Mouse (Mus musculus) heart, postnatal 25 days (tissue): ENCODE results near the gene Cyp17a1. TPM values are rescaled to one million over a fixed set of nuclear protein-coding genes. Genes with fewer than 3 reads are reported as not detected.

ENCODE experiments used
- DNase-seq: peaks from one replicate; pipeline ENCODE4 v3.0.0; 2022; ENCODE audit warnings: low spot score
- intact Hi-C: fragments of 180-260 bp; cut with DNase I; formaldehyde crosslinking; loops from one replicate; pipeline ENCODE4 v1.15.1; 2025
- total RNA-seq, 2 experiments: library from RNA; stranded (reverse); gene quantifications; 2 replicates each; pipeline ENCODE4 v1.2.3; 2021

Gene Cyp17a1
- not detected for total RNA-seq

DNA sequence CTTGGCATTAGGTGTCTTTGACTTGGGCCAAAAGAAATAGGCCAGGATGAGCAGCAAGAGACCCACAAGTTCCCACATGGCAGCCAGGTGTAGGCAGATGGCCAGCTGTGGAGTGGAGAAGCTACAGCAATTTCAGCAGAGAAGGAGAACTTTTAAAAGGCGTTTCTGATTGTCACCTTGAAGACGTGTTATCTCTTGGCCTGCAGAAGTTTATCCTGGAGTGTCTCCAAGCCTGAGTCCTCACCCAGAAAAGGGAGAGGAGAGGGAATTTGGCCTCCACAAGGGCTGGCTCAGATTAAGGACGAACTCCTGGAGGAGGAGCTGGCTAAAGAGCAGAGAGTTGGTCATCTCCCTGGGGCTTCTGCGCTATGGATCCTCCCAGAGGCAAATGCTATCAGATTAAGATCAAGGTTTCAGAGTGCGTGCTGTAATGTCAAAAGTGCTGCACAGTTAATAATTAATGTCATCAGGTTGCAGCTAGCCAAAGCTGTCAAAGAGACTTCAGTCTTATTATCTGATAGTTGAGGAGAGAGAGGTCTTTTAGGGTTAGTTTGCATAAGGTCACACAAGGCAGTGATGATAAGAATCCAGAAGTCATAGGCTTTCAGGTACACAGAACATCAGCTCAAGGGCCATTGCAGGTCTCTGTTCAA lies at the start of gene Cyp17a1:
TSS of gene Cyp17a1 (minus strand) at position 407 of the 653 bp plus-strand sequence.
- intact Hi-C loops: loop anchor here (10.0 kb wide), 1 partner anchor 322 kb away; no protein-coding TSS in a partner anchor
- DNase-seq: no peak

DNA sequence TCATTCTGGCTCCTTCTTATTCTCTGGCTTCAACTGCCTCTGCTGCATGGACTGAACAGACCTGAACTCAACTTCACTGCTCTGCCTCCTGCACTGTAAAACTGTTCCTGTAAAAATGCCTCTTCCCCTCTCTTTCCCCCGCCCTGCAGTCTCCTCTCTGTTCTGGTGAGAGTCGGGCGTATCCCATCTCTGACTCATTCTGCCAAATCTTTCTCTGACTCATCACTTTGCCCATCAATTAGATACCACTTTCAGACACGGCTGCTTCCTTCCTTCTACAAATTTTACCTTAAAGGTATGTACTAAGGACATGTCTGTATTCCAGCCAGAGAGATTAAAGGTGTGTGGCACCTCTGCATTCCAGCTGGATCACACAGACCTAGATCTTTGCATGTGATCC lies 45.2 kb upstream of the Cyp17a1 start:
- intact Hi-C loops: no loop called here
- no peak for DNase-seq

DNA sequence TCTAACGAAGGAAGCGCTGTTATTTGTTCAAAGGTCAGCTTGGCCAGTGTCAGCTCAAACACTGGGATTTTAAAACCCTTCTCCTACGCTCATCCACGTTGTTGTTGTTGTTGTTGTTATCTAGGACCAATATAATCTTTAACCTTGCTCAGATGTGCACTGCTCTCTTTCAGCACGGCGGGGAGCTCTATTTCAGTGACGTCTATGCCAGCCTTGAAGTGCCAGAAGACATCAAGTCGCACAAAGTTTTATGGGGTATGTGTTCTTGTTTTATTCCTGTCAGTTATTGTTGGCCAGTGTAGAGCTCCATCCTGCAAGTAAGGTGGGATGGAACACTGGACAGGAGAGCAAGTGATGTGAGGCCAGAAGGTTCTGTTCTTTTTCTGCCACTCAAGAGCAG lies 42.0 kb upstream of the Cyp17a1 start:
- intact Hi-C loops: no loop called here
- no peak for DNase-seq

DNA sequence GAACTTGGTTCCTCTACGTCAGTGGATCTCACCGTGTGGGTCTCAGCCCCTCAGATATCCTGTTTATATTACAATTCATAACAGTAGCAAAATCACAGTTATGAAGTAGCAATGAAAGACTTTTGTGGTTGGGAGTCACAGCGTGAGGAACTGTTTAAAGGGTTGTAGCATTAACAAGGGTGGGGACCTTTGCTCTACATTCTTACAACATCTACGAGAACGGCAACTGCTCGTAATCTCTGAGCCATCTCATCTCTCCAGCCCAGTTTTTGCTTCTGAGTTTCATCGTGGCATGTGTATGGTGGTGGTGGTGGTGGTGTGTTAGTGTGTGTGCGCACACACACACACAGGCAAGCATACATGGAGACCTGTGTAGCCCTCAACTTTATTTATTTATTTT lies 41.3 kb upstream of the Cyp17a1 start:
- DNase-seq: no peak
- intact Hi-C loops: no loop called here

DNA sequence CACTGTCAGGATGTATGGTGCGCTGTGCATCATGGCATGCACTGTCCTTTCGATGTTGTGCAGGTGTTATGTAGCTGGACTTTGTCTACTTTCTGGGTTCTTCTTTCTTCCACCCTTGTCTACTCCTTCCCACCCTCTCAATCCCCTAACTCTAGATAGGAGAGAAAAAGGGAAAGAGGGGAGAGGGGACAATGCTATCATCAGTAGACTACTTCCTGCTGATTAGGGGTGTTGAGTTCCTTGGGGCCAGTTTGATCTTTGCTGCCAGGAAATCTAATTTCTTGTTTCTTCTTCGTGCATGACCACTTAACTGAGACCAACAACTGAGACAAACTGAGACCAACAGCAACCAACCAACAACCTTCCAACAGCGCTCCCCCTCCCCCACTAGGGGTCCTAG lies 37.6 kb upstream of the Cyp17a1 start:
- no peak for DNase-seq
- intact Hi-C loops: no loop called here

DNA sequence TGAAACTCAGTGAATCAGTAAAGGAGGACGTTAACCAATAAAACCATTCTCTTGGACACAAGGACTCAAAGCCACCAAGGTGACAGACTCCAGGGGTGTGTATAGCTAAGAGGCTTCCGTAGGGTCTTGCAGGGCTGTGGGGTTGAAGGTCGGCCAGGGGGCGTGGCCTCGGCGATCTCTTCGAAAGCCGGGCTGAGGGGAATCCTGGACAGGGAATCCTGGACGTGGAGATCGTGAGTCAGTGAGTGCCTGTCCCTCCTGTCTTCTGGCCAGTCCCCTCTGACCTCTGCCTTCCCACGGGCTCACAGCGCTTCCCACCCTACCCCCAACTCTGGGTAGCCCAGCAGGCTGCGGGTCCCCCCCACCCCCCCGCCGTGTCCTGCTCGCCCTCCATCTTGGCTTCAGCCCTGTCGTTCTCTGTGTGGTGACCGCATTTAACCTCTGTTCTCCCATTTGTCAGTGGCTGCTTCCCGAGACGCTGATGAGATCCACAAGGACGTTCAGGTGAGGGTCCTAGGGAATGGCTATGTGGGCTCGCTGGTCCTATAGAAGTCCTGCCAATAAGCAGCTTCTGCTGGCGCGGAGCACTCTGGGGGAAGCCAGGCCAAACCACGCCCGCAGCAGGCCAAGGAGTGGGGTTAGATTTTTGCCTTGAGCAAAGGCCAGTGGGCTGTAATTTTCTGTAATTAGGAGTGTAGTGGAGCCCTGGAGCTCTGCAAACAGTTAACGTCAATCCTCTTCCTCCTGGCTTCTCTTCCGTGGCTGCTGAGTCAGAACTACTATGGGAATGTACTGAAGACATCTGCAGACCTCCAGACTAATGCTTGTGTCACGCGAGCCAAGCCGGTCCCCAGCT lies 34.6 kb upstream of the Cyp17a1 start, which contains the start of gene As3mt:
TSS of gene As3mt (plus strand) at position 163 of the 856 bp plus-strand sequence.
- intact Hi-C loops: loop anchor here (2.0 kb wide), 1 partner anchor 17 kb away; no protein-coding TSS in a partner anchor
- peak; percentile 61 for DNase-seq

DNA sequence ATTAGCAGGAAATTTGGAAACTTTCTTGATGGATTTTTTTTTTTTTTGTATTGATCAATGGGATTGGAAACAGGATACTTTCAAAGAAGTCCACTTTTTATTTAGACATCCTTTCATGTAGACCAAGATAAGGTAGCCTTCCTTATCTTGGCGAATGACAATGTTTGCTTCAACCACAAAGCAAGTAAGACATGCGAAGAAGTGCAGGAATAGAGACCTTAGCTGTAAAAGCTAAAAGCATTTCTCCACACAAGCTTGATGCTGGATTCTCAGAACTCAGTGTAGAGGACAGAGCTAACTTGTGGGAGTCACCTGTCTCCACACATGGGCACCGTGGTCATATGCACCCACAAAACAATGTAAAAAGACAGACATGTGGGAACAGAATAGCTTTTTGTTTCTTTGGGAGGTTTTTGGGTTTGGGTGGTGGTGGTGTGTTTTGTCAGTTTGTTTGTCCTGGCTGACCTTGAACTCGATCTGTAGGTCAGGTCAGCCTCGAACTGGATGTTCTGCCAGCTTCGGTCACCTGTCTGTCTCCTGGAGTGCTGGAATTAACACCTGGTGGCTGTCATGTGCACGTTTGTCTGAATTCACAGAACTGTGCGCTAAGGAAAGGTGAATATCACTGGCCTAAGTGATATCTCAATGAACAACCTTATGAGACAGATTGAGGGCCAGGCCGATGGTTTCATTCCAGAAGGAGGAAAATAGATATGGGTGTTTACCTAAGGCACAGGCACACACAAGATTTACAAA lies 33.7 kb upstream of the Cyp17a1 start:
- intact Hi-C loops: loop anchor here (2.0 kb wide), 1 partner anchor 16 kb away; no protein-coding TSS in a partner anchor
- no peak for DNase-seq

DNA sequence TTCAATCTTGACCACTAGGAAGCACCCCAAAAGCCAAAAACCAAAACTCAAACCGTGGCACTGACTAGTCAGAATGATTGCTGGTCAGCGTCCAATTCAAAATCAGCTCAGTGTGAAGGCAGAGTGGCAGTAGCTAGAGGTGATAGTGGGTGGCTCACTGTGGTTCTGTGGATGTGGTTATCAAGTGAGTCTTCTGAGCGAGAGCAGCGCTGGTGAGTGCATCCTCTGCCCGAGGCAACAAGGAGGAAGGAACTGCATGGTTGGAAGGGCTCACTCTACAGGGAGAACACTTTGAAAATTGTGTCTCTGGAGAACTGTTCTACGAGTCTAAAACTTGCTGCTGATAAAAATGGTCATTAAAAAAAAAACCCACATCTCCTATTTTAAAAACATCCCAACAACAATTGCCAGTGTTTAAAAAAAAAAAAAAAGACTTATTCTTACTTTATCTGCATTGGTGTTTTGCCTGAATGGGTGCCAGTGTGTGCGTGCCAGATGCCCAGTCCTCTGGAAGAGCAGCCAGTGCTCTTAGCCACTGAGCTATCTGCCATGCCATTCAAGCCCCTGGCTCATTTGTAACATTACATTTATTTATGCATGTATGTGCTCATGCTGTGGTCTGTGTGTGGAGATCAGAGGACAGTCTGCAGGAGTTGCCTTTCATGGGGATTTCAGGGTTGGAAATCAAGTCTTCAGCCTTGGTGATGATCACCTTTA lies 33.0 kb upstream of the Cyp17a1 start:
- DNase-seq: no peak
- intact Hi-C loops: loop anchor here (2.0 kb wide), 1 partner anchor 15 kb away; no protein-coding TSS in a partner anchor

DNA sequence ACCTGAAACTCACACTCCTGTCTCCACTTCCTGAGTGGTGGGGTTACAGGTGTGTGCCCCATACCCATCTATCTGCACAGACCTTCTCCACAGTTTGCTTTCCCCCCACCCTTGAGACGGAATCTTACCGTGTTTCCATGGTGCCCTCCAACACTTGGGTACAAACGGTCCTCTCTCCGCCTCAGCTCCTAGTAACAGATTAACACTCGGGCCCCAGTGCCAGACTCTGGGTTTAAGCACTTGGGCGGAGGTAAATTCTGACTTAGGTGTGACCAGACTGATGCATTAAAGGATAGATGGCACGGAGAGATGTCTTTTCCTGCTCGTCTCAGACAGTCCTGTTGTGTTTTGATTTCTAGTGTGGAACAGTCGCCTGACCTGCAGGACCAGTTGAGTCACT lies 28.2 kb upstream of the Cyp17a1 start:
- intact Hi-C loops: no loop called here
- no peak for DNase-seq

DNA sequence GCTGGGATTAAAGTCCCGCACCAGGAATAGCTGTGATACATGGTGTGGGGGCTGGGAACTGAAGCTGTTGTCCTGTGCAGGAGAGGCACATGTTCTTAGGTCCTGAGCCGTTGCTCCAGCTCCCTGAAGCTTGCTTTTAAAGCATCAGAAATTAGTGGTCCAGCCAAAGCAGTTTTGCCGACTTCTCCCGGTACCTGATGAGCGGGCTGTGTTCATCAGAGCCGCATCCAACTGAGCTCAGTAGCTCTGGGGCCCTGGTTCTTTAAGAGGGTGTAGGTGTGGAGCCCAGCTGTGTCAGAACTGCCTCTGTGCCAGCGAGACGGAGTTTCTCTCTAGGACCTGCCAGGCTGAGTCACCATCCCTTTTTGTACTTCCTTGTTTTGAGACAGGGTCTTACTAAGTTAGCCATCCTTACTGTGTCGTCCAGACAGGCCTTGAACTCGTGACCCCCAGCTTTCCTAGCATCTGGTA lies 26.1 kb upstream of the Cyp17a1 start:
- no peak for DNase-seq
- intact Hi-C loops: no loop called here

DNA sequence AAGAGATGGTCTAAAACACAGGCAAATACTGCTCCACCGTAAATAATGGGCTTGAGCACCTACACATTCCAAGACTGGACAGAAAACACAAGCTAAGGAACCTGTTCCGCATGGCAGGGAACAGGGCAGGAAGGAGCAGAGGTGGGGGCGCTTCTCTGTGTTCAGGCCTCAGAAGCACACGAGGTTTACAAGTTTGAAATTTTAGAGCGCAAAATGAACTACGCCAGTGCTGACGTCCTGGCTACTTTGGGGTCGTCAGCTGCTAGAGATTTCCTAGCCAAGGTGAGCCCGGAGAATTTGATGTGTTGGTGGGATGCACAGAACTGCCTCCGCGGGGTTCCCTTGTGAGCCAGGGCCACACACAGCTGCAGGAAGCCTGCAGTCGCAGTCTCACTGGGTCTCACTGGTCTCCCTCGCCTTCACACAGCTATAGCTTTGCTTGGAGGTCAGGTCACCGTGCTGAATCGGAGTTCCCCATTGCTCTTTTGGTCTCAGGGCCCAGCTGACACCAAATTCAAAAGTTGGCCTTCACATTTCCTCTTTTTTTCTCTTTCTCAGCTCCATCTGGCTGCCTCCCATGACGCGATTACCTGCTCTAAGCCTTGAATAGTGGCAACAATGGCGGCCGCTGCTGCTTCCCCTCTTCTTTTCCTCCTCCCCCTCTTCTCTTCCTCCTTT lies 25.0 kb upstream of the Cyp17a1 start:
- intact Hi-C loops: no loop called here

DNA sequence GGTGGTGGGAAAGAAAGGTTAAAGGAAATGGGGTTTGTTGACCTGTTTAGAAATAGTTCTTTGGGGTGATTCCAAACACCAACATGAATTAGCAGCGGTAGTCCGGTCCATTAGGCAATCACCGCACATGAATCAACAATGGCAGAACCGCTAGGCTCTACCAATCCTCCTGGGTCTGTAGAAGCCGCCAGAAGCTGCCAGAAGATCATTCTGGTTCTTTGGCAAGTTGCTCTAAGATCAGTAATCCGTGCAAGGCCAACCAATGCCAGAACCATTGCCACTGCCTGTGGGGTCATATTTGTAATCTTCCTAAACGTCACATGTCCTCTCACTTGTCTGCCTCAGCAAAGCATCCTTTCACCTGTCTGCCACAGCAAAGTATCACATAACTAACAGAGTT lies 24.0 kb upstream of the Cyp17a1 start:
- no peak for DNase-seq
- intact Hi-C loops: no loop called here

More for the DNA sequence above, 25.0 kb upstream of the Cyp17a1 start:
- no peak for DNase-seq

DNA sequence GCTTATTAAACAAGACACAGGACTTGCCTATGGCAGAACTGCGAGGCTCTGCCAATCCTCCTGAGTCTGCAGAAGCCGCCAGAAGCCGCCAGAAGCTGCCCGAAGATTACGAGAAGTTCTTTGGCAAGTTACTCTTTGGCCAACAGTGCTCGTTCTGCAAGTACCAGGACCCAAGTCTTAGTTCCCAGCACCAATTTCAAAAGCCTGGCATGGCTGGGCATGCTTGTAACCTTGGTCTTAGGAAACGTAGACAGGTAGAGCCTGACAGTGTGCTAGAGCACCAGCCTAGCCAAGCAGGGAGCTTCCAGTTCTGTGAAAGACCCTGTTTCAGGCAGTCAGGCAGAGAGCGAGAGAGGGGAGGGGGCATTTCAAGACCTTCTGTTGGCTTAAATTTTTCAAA lies 23.5 kb upstream of the Cyp17a1 start:
- intact Hi-C loops: no loop called here
- no peak for DNase-seq

DNA sequence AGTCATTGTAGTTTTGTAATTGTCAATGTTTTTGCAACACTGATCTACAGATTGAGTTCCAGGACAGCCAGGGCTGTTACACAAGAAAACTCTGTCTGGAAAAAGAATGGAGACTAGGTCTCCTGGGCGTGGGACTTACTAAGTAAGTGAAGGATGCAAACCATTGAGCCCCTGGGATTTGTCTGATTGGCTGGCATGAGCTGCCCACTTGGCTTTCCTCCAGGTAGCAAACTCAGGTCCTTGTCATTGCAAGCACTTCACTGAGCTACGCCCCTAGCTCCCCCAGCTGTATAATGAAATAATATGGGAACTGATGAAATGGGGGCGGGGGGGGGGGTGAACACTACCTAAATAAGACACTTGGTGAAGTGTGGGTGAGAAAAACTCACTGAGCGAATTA lies 20.2 kb upstream of the Cyp17a1 start:
- DNase-seq: no peak
- intact Hi-C loops: loop anchor here (5.0 kb wide), 1 partner anchor 39 kb away; no protein-coding TSS in a partner anchor

DNA sequence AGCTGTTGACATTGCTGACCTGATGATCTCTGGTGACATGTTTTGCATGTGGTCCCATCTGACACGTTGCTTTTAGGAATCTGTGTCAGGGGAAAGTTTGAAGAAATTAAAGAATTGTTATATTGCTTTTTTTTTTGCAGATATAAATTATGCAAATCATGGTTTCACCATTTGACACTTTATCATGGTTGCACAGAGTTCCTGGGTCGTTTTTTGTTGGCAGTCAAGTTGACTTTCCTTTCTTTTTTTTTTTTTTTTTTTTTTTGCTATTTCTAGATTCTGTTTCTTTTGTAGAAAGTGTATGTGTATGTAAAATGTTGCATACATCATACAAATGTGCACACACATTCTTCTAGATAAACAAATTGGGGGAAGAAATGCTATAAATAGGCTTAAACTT lies 18.1 kb upstream of the Cyp17a1 start:
- intact Hi-C loops: loop anchor here (2.0 to 5.0 kb wide), 2 partner anchors 16 to 41 kb away; partner anchors contain the start of gene As3mt
- no peak for DNase-seq

DNA sequence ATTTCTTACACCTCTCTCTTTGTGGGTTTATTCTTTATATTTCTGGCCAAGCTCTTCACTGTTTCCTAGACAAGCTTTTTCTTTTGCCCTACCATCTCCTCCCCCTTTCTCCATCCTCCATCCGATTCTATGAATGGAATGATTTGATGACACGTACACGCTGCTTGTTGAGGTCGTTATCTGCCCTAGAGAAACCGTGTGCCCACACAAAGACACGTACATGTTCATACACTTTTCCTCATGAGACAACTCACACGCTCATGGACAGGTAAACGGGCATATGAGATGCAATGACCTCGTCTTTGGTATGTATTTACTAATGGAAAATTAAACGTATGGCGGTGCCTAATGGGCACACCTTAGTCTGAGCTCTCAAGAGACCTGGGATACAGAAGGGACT lies 17.4 kb upstream of the Cyp17a1 start:
- intact Hi-C loops: loop anchor here (2.0 to 5.0 kb wide), 2 partner anchors 16 to 42 kb away; partner anchors contain the start of gene As3mt
- no peak for DNase-seq

DNA sequence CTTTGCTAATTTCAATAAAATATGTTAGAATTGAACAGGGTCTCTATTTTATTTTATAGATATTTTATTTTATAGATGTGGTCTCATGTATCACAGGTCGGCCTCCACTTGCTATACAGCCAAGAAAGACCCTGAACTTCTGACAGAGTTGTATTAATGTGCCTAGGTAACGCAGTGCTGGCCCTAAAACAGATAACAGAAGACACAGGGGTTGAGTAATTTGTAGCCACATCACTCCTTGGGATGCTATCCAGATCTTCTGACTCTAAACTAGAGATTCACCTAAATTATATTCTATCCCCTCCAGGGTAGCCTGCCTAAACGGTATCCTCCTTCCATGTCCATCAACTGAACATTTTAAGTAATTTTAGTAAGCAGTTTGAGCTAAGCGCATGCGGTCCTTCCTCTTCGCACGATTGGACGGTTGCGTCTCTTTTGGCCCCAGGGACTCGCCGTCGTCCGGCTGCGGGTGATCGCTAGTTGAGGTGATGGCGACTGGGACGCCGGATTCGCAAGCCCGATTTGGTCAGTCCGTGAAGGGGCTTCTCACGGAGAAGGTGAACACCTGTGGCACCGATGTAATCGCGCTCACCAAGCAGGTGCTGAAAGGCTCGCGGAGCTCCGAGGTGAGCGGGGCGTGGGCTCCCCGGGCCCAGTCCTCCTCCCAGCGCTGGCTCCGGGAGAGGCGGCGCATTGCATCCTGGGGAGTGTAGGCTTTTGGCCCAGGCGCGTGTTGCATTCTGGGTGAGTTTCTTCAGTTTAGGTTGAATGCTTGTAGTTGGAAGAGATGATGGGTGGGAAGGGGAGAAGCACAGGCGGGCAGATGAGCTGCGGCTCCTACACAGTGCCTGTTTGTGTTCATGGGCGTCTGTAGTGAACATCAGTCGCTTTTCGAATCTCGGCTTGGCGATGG lies 16.7 kb upstream of the Cyp17a1 start, which contains the start of gene Borcs7:
TSS of gene Borcs7 (plus strand) at position 447 of the 913 bp plus-strand sequence.
- peak; percentile 74 for DNase-seq
- intact Hi-C loops: loop anchor here (2.0 to 5.0 kb wide), 2 partner anchors 17 to 43 kb away; partner anchors contain the start of gene As3mt
